Mouse (Mus musculus) heart, postnatal 10 days (tissue): ENCODE measurements around the gene Celf3. TPM values are rescaled to one million over a fixed set of nuclear protein-coding genes. Genes with fewer than 3 reads are reported as not detected.

Experiments used
- DNase-seq, 2 experiments: peaks; one replicate each; pipeline ENCODE4 v3.0.0; 2021
- intact Hi-C: fragments of 180-260 bp; cut with DNase I; formaldehyde crosslinking; loops from one replicate; pipeline ENCODE4 v1.15.1; 2025
- total RNA-seq, 2 experiments: library from RNA; stranded (reverse); gene quantifications; 2 replicates each; pipeline ENCODE4 v1.2.3; 2021

Celf3 gene
- total RNA-seq, 2 experiments from 2014 or later: not detected

DNA sequence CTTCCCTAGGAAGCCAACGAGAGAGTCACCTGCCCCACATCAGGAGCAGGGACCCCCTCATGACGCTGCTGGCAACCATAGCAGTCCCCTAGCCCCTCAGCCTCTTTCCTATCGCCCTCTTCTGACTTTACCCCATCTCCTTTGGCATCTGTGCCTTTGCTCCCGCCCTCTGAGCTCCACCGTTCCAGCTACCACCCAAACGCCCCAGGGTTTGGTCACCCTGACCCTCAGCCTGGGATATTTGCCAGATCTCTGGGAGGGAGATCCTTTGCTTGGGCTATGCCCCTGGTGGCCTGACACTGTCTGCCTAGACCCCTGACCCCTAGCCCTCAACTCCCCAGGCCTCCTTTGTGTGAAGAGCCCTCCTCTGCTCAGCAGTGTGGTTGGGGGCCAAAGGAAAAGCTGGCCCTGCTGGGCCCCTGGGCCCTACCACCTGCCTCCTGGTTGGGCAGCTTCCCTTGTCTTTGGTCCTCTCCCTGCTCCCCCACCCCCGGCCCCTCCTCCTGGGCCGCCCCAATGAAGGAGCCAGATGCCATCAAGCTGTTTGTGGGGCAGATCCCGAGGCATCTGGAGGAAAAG, 585 bp downstream of the Celf3 start:
- intact Hi-C loops: no loop called here
- DNase-seq: no peak

DNA sequence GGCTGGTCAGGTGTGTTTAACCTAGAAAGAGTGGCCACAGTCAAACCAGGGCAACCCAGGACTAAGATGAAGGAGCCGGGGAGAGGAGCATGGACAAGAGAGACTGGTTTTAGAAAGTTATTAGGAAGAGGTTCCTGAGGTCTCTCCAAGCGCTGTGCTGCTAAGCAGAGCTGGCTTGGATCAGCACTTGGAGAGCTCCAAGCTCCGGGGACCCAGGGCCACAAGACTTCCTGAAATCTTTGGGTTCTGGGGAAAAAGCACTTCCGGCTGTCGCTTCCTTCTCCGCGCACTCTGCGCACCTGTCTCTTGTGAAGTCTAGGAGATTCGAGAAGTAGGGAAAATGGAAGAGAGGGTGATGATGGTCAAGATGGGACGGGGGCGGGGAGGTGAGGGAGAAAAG, 1.5 kb downstream of the Celf3 start:
- peak; percentile 11 to 40 for DNase-seq

DNA sequence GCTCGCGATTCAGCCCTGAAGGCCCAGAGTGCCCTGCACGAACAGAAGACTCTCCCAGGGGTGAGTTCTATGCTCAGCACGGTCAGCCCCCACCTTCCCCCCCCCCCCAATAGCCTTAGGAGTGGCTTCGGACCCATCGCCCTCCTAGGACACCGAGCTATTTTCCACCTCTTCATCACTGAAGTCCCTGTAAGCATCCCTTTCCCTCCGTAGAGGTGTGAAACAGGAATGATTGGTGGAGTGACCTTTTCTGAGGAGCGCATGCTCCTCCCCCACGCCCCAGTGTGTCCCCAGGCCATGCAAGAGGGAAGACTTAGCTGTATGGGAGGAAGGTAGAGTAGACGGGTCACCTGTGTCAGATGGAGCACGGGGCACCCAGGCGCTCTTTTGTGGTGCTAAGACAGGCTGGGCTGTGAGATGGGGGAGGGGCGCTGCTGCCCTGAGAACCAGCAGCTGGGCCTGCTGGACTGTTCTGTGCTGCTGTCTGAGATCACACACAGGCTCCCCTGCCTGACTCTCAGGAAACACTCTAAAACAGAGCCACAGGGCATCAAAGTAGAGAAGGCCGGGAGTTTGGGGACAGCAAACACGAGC, 2.3 kb downstream of the Celf3 start, which contains the start of gene Riiad1:
Riiad1 (minus strand) TSS at position 51 of the 594 bp plus-strand sequence.
- intact Hi-C loops: no loop called here
- no peak for DNase-seq

More for the DNA sequence above, 1.5 kb downstream of the Celf3 start:
- intact Hi-C loops: no loop called here

DNA sequence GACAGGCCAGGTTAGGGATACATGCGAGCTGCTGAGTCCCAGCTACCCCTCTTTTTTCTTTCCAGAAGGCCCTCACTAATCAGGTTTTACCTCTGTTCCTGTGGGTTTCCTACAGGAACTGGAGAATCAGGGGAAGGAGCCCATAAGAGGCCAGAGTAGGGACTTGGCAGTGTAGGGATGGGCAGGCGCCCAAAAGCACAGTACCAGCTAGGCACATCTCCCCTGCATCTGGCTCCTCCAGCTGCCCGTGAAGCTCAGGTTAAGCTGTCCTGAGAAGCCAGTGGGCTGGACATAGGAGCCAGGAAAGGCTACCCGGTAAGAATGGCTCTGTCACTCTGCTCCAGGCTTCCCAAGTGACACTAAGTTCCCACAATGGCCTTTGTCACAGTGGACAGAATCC, 3.3 kb downstream of the Celf3 start:
- intact Hi-C loops: no loop called here
- no peak for DNase-seq

DNA sequence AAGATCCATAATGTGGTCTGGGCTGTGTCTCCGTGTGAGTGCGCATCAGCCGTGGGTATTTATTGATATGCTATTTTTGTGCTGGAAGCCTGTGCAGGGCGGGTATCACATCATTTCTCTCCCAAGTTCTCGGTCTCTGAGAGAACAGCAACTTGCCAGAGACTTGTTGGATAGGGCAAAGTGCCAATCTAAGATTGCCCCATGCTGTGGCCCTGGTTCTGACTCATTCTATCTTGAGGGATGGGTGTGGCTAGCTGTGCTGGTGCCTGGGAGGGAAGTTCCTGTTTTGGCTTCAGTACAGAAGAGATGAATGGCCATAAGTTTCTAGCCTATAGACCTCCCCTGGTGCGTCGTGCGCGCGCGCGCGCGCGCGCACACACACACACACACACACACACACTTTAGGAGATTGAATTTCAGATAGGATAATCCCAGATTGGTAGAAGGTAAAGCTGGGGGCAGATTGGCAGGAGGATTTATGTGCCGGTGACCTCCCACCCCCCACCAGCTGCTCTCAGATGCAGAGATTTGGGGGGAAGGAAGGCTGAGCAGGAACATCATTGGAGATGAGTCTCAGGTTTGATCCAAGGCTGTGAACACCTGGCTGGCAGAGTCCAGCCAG, 4.8 kb downstream of the Celf3 start:
- DNase-seq: peak; percentile 10 to 21

DNA sequence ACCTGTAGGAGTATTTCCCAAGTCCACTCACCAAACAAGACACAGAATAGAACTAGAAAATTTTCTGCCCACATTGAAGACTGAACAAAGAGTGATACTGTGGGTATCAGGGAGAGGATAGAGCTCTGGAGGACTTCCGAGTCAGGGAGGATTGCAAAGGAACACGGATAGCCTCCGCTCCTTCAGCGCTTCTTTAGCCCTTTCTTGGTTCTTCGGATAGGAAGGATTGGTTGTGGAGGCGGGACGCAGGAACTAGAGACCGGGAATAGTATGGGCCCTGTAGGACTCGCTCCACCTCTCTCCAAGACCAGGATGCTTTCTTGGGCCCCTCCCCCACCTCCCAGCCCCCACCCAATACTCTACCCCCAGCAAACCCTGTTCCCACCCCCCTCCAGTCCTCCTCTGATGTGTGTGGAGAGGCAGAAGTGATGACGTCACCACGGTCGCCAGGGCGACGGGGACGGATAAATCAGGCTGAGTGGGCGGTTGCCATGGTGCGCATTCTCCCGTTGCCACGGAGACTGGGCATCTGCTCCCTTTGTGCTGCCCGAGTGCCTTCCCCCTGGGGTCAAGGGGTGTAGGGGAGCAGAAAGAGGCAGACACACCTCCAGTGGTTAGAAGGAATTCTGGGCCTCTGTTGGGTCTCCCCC, 5.8 kb downstream of the Celf3 start:
- DNase-seq: peak; percentile 12 to 18
- intact Hi-C loops: no loop called here

More for the DNA sequence above, 4.8 kb downstream of the Celf3 start:
- intact Hi-C loops: no loop called here

DNA sequence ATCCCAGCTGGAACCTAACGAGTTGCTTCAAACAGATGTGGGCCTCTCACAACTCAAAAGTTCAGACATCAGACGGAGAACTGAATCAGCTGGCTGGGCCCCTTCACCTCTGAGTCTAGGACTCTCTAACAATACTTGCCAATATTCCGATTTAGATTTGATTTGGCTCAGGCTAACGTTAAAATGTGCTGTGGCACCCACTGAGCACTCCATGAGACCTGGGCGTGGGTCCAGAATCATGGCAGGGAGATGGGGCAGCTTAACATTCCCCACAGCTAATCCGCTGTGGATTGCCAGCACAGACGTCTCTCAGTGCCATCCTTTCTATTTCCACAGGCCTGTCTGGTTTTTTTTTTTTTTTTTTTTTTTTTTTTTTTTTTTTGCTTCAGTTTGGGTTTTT, 7.8 kb downstream of the Celf3 start:
- intact Hi-C loops: no loop called here
- no peak for DNase-seq

DNA sequence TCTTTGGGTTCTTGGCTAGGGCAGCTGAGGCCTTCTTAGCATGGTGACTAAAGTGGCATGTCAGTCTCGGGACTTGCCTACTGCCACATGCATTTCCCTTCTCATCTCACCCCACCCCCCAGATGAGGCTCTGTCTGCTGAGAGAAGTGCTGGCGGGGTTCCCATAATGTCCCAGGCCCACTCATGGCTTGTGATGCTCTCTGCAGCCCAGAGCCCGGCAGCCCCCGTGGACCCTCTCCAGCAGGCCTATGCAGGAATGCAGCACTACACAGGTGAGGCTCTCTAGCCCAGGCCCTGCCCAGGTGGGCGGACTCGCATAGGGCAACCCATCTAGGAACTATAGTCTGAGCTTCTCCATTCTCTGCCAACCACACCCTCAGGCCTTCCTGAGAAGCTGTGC, 9.5 kb downstream of the Celf3 start:
- intact Hi-C loops: no loop called here
- DNase-seq: no peak

DNA sequence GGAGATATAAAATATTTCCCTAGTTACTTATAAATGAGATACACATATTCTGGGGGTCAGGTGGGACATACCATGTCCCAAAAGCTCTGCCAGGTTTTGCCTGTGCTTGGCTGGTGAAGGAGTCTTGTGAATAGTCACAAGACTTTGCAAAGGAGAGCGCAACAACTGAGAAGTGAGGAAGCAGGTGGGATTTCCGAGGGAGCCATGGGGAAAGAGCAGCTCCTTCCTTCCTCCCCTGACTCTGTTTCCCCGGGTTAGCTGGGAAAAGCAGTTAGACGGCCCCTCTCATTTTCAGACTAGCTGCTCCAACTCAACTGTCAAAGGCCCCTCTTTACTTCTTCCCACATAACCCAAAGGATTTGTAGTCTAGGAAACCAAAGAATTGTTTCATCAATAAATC, 19.1 kb downstream of the Celf3 start:
- intact Hi-C loops: no loop called here
- no peak for DNase-seq

DNA sequence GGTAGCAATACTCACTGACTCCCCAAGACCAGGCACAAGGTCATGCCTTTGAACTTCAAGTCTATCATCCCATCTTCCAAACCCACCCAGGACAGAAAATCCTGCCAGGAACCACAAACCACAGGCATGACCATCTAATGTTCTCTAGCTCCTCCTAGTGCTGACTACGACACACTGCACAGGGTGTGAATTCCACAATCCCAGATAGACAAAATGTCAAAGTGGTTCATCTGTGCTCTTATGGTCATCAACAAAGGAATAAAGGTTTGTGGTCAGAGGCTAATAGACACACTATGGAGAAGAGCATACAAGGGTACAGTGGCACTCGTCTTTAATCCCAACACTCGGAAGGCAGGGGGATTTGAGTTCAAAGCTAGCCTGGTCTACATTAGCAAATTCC, 24.1 kb downstream of the Celf3 start:
- peak; percentile 22 to 44 for DNase-seq
- intact Hi-C loops: loop anchor here (1.0 to 2.0 kb wide), 2 partner anchors 46 to 135 kb away; no protein-coding TSS in a partner anchor

DNA sequence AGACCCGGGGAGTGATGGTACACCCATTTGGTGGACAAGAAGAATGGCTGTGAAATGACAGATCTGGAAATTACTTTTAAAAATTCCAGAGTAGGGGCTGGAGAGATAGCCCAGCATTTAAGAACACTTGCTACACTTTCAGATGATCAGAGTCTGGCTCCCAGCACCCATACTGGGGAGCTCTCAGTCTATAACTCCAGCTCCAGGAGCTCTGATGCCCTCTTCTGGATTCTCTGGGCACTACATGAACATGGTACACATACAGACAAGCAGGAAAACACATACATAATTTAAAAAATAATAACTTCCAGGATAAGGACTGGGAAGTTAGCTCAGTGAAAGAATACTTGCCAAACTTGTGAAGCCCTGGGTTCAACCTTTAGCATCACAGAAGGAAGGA, 28.6 kb downstream of the Celf3 start:
- no peak for DNase-seq
- intact Hi-C loops: no loop called here

DNA sequence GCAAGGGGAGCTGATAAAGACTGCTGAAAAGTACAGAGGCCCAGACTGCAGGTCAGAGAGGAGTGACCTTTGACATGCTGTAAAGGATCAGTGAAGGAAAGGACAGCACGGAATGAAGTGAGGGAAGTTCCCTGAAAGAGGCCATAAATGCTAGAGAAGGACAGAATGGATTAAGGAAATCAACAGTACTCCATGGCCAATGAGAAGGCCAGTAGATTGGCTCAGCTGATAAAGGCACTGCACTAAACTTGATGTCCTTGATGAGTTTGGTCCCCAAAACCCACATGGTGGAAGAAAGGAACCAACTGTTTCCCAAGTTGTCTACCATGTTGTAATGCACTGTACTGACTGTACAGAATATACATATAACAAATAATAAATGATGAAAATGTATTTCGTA, 48.6 kb downstream of the Celf3 start:
- intact Hi-C loops: no loop called here
- DNase-seq: no peak

DNA sequence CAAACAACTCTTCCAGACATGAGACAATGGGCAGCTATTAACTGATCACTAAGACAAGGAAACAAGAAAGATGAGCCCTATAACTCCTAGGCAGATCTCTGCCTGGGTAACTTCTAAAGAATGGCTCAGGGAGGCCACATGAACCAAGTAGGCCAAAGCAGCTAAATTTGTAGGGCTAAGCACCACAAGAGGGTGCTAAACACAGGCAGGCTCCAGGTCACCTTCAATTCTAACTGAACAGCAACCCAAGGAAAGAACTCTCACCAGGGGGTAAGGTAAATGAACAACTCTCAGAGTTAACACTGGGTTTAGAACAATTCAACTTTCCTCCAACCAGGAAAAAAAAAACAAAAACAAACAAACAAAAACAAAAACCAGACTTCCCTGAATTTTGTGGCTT, 55.9 kb downstream of the Celf3 start:
- peak; percentile 55 to 57 for DNase-seq
- intact Hi-C loops: no loop called here

DNA sequence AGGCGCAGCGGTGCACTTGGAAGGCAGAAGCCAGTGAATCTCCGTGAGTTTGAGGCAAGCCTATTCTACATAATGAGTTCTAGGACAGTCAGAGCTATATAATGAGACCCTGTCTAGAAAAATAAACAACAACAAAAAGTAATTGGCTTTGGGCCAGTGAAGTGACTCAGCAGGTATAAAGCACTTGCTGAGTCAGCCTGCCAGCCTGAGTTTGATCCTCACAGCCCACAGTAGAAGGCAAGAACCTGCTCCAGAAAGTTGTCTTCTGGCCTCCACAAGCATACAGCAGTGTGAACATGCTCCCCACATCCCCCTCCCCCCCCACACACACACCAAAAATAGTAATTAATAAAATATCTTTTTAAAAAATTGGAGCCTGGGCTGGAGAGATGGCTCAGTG, 59.1 kb downstream of the Celf3 start:
- intact Hi-C loops: no loop called here

More for the DNA sequence above, 59.1 kb downstream of the Celf3 start:
- DNase-seq: no peak

Other genes starting within 250 kb of the Celf3 start
- gene Gm4778, start 214.3 kb upstream of the Celf3 start, total RNA-seq: not detected
- 10 to 100 TPM; 13.5 to 14.2 TPM for gene Them4, start 168.2 kb upstream of the Celf3 start, total RNA-seq
- not detected for gene Them5, start 136.2 kb upstream of the Celf3 start, total RNA-seq
- gene C2cd4d, start 115.9 kb upstream of the Celf3 start, total RNA-seq: under 1 TPM in 1 of 2 experiments, not detected in 1; 0.20 TPM
- 10 to 100 TPM; 27.2 to 29.9 TPM for gene Rorc, start 105.5 kb upstream of the Celf3 start, total RNA-seq
- gene Lingo4, start 79.8 kb upstream of the Celf3 start, total RNA-seq: under 1 TPM; 0.07 to 0.10 TPM
- gene Tdrkh, start 65.0 kb upstream of the Celf3 start, total RNA-seq: 1 to 10 TPM; 6.2 to 6.3 TPM
- 10 to 100 TPM; 66.1 to 66.4 TPM for gene Mrpl9, start 35.0 kb upstream of the Celf3 start, total RNA-seq
- gene Oaz3, start 34.4 kb upstream of the Celf3 start, total RNA-seq: not detected
- under 1 TPM; 0.89 to 0.99 TPM for gene Riiad1, start 2.0 kb downstream of the Celf3 start, total RNA-seq
- gene Snx27, start 104.4 kb downstream of the Celf3 start, total RNA-seq: 10 to 100 TPM; 26.8 to 32.7 TPM
- not detected for gene Gm10972, start 164.8 kb downstream of the Celf3 start, total RNA-seq
- gene Tuft1, start 180.6 kb downstream of the Celf3 start, total RNA-seq: 1 to 10 TPM; 3.2 to 3.3 TPM
- 1 to 10 TPM; 4.7 to 6.5 TPM for gene Selenbp2, start 215.3 kb downstream of the Celf3 start, total RNA-seq